Mouse (Mus musculus): ENCODE data around the gene Timm44.

The Timm44 gene

GRCm38 (mm10) chr8:4275275-4276110, at the start of gene Timm44:
TSS of gene Timm44 (minus strand) at chr8:4275913.
- DNase-seq (ENCODE audit: low spot score in 2 of 2): peak; percentile 86 to 91

GRCm38 (mm10) chr8:4324983-4325750, 49.5 kb upstream of the Timm44 start, which contains the start of the genes Ccl25 and Elavl1:
TSS of gene Ccl25 (plus strand) at chr8:4325210.
TSS of gene Elavl1 (minus strand) at chr8:4325413.
- DNase-seq (ENCODE audit: low spot score in 2 of 2): peak; percentile 96

- DNase-seq (ENCODE audit: low spot score in 2 of 2): no peak
These were observed 48.8 kb upstream of the Timm44 start for GRCm38 (mm10) chr8:4324525-4324924.

- no peak for DNase-seq (ENCODE audit: low spot score in 2 of 2)
These were observed 48.2 kb upstream of the Timm44 start for GRCm38 (mm10) chr8:4323917-4324316.

GRCm38 (mm10) chr8:4322470-4322869, 46.8 kb upstream of the Timm44 start:
- DNase-seq (ENCODE audit: low spot score in 2 of 2): peak; percentile 68 to 79

- DNase-seq (ENCODE audit: low spot score in 2 of 2): no peak
These were observed 45.3 kb upstream of the Timm44 start for GRCm38 (mm10) chr8:4321031-4321430.

- DNase-seq (ENCODE audit: low spot score in 2 of 2): no peak
These were observed 44.7 kb upstream of the Timm44 start for GRCm38 (mm10) chr8:4320404-4320803.

- no peak for DNase-seq (ENCODE audit: low spot score in 2 of 2)
These were observed 43.8 kb upstream of the Timm44 start for GRCm38 (mm10) chr8:4319573-4319872.

GRCm38 (mm10) chr8:4318796-4319572, 43.3 kb upstream of the Timm44 start:
- DNase-seq (ENCODE audit: low spot score in 2 of 2): no peak

GRCm38 (mm10) chr8:4318124-4318523, 42.4 kb upstream of the Timm44 start:
- no peak for DNase-seq (ENCODE audit: low spot score in 2 of 2)

- no peak for DNase-seq (ENCODE audit: low spot score in 2 of 2)
These were observed 39.1 kb upstream of the Timm44 start for GRCm38 (mm10) chr8:4314852-4315251.

- DNase-seq (ENCODE audit: low spot score in 2 of 2): peak; percentile 14 to 15
These were observed 37.8 kb upstream of the Timm44 start for GRCm38 (mm10) chr8:4313254-4314124.

- DNase-seq (ENCODE audit: low spot score in 2 of 2): no peak
These were observed 36.4 kb upstream of the Timm44 start for GRCm38 (mm10) chr8:4312104-4312503.

- DNase-seq (ENCODE audit: low spot score in 2 of 2): no peak
These were observed 30.1 kb upstream of the Timm44 start for GRCm38 (mm10) chr8:4305838-4306237.

GRCm38 (mm10) chr8:4304124-4304547, 28.4 kb upstream of the Timm44 start:
- DNase-seq (ENCODE audit: low spot score in 2 of 2): no peak

GRCm38 (mm10) chr8:4297822-4298221, 22.1 kb upstream of the Timm44 start:
- no peak for DNase-seq (ENCODE audit: low spot score in 2 of 2)

GRCm38 (mm10) chr8:4292738-4293137, 17.0 kb upstream of the Timm44 start:
- no peak for DNase-seq (ENCODE audit: low spot score in 2 of 2)

GRCm38 (mm10) chr8:4276111-4276465, 375 bp upstream of the Timm44 start:
- no peak for DNase-seq (ENCODE audit: low spot score in 2 of 2)

- DNase-seq (ENCODE audit: low spot score in 2 of 2): no peak
These were observed 6.1 kb downstream of the Timm44 start for GRCm38 (mm10) chr8:4269609-4270008.

- peak in 1 of 2 experiments; percentile 14 for DNase-seq (ENCODE audit: low spot score in 2 of 2)
These were observed 8.1 kb downstream of the Timm44 start for GRCm38 (mm10) chr8:4267627-4268026.
